In genomic region chr2:75517096-75517495, GRCm38 (mm10) we compare ENCODE assay signal across 9 mouse cellular contexts.
"Had no signal": no experiment of that assay in that cellular context is flagged by ENCODE, and none has a peak within 500 bp of the region (broad histone marks: within the 10 kb centered on the region; RNA-seq: fewer than 3 reads in every experiment).

No protein-coding gene starts in this region.

- DNase-seq: lung, adult 18-20 months; lung, embryonic 14.5 days; lung, postnatal 10 days; lung, postnatal 4 days; midbrain, embryonic 14.5 days; right cerebral cortex, postnatal 14 days; thymus, adult 18-20 months; thymus, postnatal 14 days; thymus, postnatal 36 days had no signal
